8 mouse cellular contexts compared by ENCODE assay signal in the genomic region with DNA sequence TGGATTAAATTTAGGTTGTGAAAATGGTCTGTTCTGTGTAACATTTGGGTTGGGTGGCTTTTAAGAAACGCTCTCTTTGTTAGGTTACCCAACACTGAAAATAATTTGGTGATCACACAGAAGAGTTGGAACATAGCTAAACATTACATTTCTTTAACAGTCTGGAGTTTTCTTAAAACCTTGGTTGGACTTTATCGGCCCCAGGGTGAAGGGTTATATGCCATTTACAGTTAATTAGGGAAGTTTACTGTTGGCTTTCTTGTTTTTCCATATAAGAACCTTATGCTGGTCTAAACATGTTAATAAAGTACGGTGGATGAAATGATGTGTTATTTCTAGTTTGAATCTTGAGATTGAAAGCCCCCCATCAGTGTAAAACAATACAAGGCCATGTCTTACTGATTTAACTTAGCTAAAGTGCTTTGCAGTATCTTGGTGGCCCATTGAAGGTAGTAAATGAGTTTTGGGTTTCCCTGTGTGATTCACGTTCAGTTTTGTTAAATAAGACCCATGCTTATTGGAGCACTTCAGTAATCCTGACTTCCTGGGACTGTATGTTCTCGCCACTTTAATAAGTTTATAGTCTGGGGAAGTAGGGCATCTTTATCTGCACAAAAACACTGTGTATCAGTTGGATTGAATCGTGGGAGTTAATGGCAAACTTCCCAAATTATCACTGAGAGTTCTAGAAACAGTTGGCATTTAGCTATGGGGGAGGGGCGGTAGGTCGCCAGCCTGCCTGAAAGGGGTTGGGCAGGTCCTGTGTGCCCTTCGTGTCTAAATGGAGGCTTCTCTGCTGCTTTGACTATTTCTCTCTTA. TPM values are rescaled to one million over a fixed set of nuclear protein-coding genes. Genes with fewer than 3 reads are reported as not detected.
A peak's percentile ranks its signal among the peaks of the same experiment; 100 is the strongest.
DNase-seq lines count a peak whose midpoint lies in the region; ATAC-seq and TF ChIP-seq lines count a peak whose summit lies in the region.

No protein-coding gene starts in this region.

- H3K27me3 ChIP-seq in forebrain, embryonic 12.5 days = no peaks in the 10 kb centered on the region
- no peaks in the 10 kb centered on the region for H3K27me3 ChIP-seq in hindbrain, embryonic 15.5 days
- no peaks in the 10 kb centered on the region for H3K27me3 ChIP-seq in limb, embryonic 12.5 days
- no peaks in the 10 kb centered on the region for H3K27me3 ChIP-seq in midbrain, embryonic 16.5 days (ENCODE audit: control insufficient read depth, insufficient read depth, low read depth, low read length)

- H3K36me3 ChIP-seq in forebrain, embryonic 12.5 days (replicated peaks) = no peaks in the 10 kb centered on the region; the same call in 1 of the 2 replicates
- no peaks in the 10 kb centered on the region for H3K36me3 ChIP-seq in hindbrain, embryonic 15.5 days
- H3K36me3 ChIP-seq in limb, embryonic 12.5 days = peaks cover 8% of the 10 kb centered on the region; the same call in 1 of the 2 replicates
- H3K36me3 ChIP-seq in midbrain, embryonic 16.5 days (ENCODE audit: control insufficient read depth, insufficient read depth, low read length) = no peaks in the 10 kb centered on the region

- WGBS in forebrain, embryonic 12.5 days = 2% methylated on average over 9 of the region's 9 CpGs
- 4% methylated on average over 9 of the region's 9 CpGs for WGBS in hindbrain, embryonic 15.5 days
- WGBS in limb, embryonic 12.5 days = 2% methylated on average over 9 of the region's 9 CpGs
- 3% methylated on average over 9 of the region's 9 CpGs for WGBS in midbrain, embryonic 16.5 days

- H3K9ac ChIP-seq in forebrain, embryonic 12.5 days = peak overlapping the region; percentile 89
- peak overlapping the region; percentile 93 for H3K9ac ChIP-seq in hindbrain, embryonic 15.5 days
- H3K9ac ChIP-seq in limb, embryonic 12.5 days (replicated peaks) = peak overlapping the region; percentile 97
- H3K9ac ChIP-seq in midbrain, embryonic 16.5 days (ENCODE audit: low read depth, low read length) = peak overlapping the region; percentile 94

- peak; percentile 43 for DNase-seq in gastrocnemius, adult 18-20 months (ENCODE audit: low spot score)
- DNase-seq in gastrocnemius, adult 8-10 months (ENCODE audit: low spot score in 2 of 2) = no peak
- DNase-seq in thymus, postnatal 4 days = peak; percentile 63

- peaks cover 54% of the 10 kb centered on the region for H3K4me1 ChIP-seq in bone marrow macrophage, adult 2 months (ENCODE audit: control insufficient read depth, insufficient read depth, low read length)
- peaks cover 37% of the 10 kb centered on the region for H3K4me1 ChIP-seq in forebrain, embryonic 12.5 days
- H3K4me1 ChIP-seq in hindbrain, embryonic 15.5 days (replicated peaks) = peaks cover 45% of the 10 kb centered on the region
- H3K4me1 ChIP-seq in limb, embryonic 12.5 days (replicated peaks) = peaks cover 29% of the 10 kb centered on the region
- peaks cover 30% of the 10 kb centered on the region for H3K4me1 ChIP-seq in midbrain, embryonic 16.5 days (ENCODE audit: control insufficient read depth, insufficient read depth, low read length)

- H3K9me3 ChIP-seq in forebrain, embryonic 12.5 days = no peaks in the 10 kb centered on the region
- H3K9me3 ChIP-seq in hindbrain, embryonic 15.5 days = no peaks in the 10 kb centered on the region
- no peaks in the 10 kb centered on the region for H3K9me3 ChIP-seq in limb, embryonic 12.5 days
- H3K9me3 ChIP-seq in midbrain, embryonic 16.5 days (replicated peaks; ENCODE audit: control insufficient read depth, low read length, poor library complexity, severe bottlenecking) = no peaks in the 10 kb centered on the region

- ATAC-seq in forebrain, embryonic 12.5 days (ENCODE audit: low FRiP score) = no peak
- no peak for ATAC-seq in hindbrain, embryonic 15.5 days (ENCODE audit: low FRiP score, low read depth)
- ATAC-seq in limb, embryonic 12.5 days (ENCODE audit: insufficient number of reproducible peaks, insufficient read depth, low FRiP score, low TSS enrichment, low read depth) = no peak
- no peak for ATAC-seq in midbrain, embryonic 16.5 days

- H3K4me3 ChIP-seq in bone marrow macrophage, adult 2 months (ENCODE audit: insufficient read depth, low read length) = peak overlapping the region; percentile 88
- H3K4me3 ChIP-seq in forebrain, embryonic 12.5 days (replicated peaks) = peak overlapping the region; percentile 94
- peak overlapping the region; percentile 73 for H3K4me3 ChIP-seq in hindbrain, embryonic 15.5 days
- H3K4me3 ChIP-seq in limb, embryonic 12.5 days (replicated peaks) = peak overlapping the region; percentile 93
- H3K4me3 ChIP-seq in midbrain, embryonic 16.5 days (ENCODE audit: low read depth, low read length) = peak overlapping the region; percentile 75

- peak overlapping the region; percentile 97 for H3K27ac ChIP-seq in bone marrow macrophage, adult 2 months (ENCODE audit: insufficient read depth, low read depth, low read length)
- H3K27ac ChIP-seq in forebrain, embryonic 12.5 days = no peak overlapping the region
- H3K27ac ChIP-seq in hindbrain, embryonic 15.5 days (replicated peaks) = peak overlapping the region; percentile 100; the same call in 1 of the 2 replicates
- peak overlapping the region; percentile 99; the same call in 1 of the 2 replicates for H3K27ac ChIP-seq in limb, embryonic 12.5 days
- H3K27ac ChIP-seq in midbrain, embryonic 16.5 days (ENCODE audit: low read length) = peak overlapping the region; percentile 53; the same call in 1 of the 2 replicates

- TF ChIP-seq CTCF in bone marrow macrophage, adult 2 months (IDR thresholded peaks at IDR 0.05; ENCODE audit: low read depth, low read length) = no peak

- no peak for TF ChIP-seq POLR2A in bone marrow macrophage, adult 2 months (IDR thresholded peaks at IDR 0.05; ENCODE audit: borderline replicate concordance, low read depth, low read length)

- H3K4me2 ChIP-seq in forebrain, embryonic 12.5 days = peak overlapping the region; percentile 56
- H3K4me2 ChIP-seq in hindbrain, embryonic 15.5 days = peak overlapping the region; percentile 62
- H3K4me2 ChIP-seq in limb, embryonic 12.5 days = peak overlapping the region; percentile 62
- H3K4me2 ChIP-seq in midbrain, embryonic 16.5 days (ENCODE audit: low read length) = peak overlapping the region; percentile 68

RNA-seq across cellular contexts. Expression of a gene that starts 1.4 kb away (rescaled TPM):
- 10 to 100 TPM; 52.9 to 55.5 TPM for total RNA-seq in gastrocnemius, adult 18-20 months (2021)
- 10 to 100 TPM; 52.3 to 65.0 (median 60.7) TPM for total RNA-seq in gastrocnemius, adult 8-10 months (2022)
- polyA plus RNA-seq in bone marrow macrophage, adult 2 months (2012; ENCODE audit: insufficient read depth, insufficient read length, missing spikeins) = 55.5 and 58.6 TPM in 2 replicates
- polyA plus RNA-seq in forebrain, embryonic 12.5 days (2016; fragmentation: Nextera tagmentation; extraction: Ambion mirVana) = 33.8 and 36.2 TPM in 2 replicates
- 15.7 and 19.4 TPM in 2 replicates for polyA plus RNA-seq in hindbrain, embryonic 15.5 days (2015; fragmentation: Nextera tagmentation; extraction: Ambion mirVana)
- 35.6 and 38.0 TPM in 2 replicates for polyA plus RNA-seq in limb, embryonic 12.5 days (2016; fragmentation: Nextera tagmentation; extraction: Ambion mirVana)
- polyA plus RNA-seq in midbrain, embryonic 16.5 days (2015; fragmentation: Nextera tagmentation; extraction: Ambion mirVana) = 15.1 and 17.4 TPM in 2 replicates

Comparison
In these comparisons a context has a peak if more than half of its experiments do, and no peak if none do; other contexts are left out.
1. DNase-seq: peak in gastrocnemius, adult 18-20 months (single experiment) and thymus, postnatal 4 days (single experiment); none in gastrocnemius, adult 8-10 months (0 of 2).
2. Peak in every context shown above with its lines, with median percentiles within 50 percentile points of each other: H3K4me3 ChIP-seq, H3K4me2 ChIP-seq and H3K9ac ChIP-seq.